Comparison of ENCODE assay signal across 22 mouse cellular contexts in genomic region chr9:5410988-5411568, GRCm38 (mm10).
DNase-seq lines count a peak whose midpoint lies in the region; ATAC-seq lines count a peak whose summit lies in the region.
"Had no signal": no experiment of that assay in that cellular context is flagged by ENCODE, and none has a peak within 500 bp of the region (broad histone marks: within the 10 kb centered on the region; RNA-seq: fewer than 3 reads in every experiment).

No protein-coding gene starts in this region.

- no peak for DNase-seq in left cerebral cortex, postnatal 14 days (ENCODE audit: low spot score in 2 of 2)
- no peak for DNase-seq in ovary, adult 18-20 months (ENCODE audit: low spot score)
- DNase-seq: adrenal gland, adult 2 months; adrenal gland, postnatal 10 days; adrenal gland, postnatal 25 days; cerebellum, adult 11 months; cerebellum, adult 18-20 months; cerebellum, adult 8-10 months; cerebellum, adult 9-11 months; cerebellum, postnatal 14 days; cerebellum, postnatal 36 days; embryo, embryonic 11 days had no signal

- 89% methylated on average over 1 of the region's 1 CpGs for WGBS in neural tube, embryonic 12.5 days
- 96% methylated on average over 1 of the region's 1 CpGs for WGBS in neural tube, embryonic 15.5 days
- WGBS in intestine, embryonic 16.5 days, result 72% methylated on average over 1 of the region's 1 CpGs

- H3K4me3 ChIP-seq in neural tube, embryonic 12.5 days, result no peak overlapping the region
- no peak overlapping the region for H3K4me3 ChIP-seq in neural tube, embryonic 15.5 days (replicated peaks)
- no peak overlapping the region for H3K4me3 ChIP-seq in intestine, embryonic 16.5 days (ENCODE audit: low read length)
- H3K4me3 ChIP-seq: embryonic facial prominence, embryonic 13.5 days; embryonic facial prominence, embryonic 15.5 days; erythroblast, embryonic 14.5 days; forebrain, embryonic 10.5 days; forebrain, embryonic 12.5 days had no signal

- H3K4me2 ChIP-seq in neural tube, embryonic 12.5 days (replicated peaks), result no peak overlapping the region
- no peak overlapping the region for H3K4me2 ChIP-seq in neural tube, embryonic 15.5 days
- H3K4me2 ChIP-seq in intestine, embryonic 16.5 days (ENCODE audit: low read depth, low read length), result no peak overlapping the region
- H3K4me2 ChIP-seq: embryonic facial prominence, embryonic 13.5 days; embryonic facial prominence, embryonic 15.5 days; forebrain, embryonic 12.5 days had no signal

- no peaks in the 10 kb centered on the region for H3K4me1 ChIP-seq in neural tube, embryonic 12.5 days
- no peaks in the 10 kb centered on the region for H3K4me1 ChIP-seq in neural tube, embryonic 15.5 days
- H3K4me1 ChIP-seq in intestine, embryonic 16.5 days (ENCODE audit: control insufficient read depth, insufficient read depth, low read length), result no peaks in the 10 kb centered on the region
- H3K4me1 ChIP-seq: embryonic facial prominence, embryonic 13.5 days; embryonic facial prominence, embryonic 15.5 days had no signal

- no peak overlapping the region for H3K27ac ChIP-seq in neural tube, embryonic 12.5 days
- H3K27ac ChIP-seq in neural tube, embryonic 15.5 days (replicated peaks), result no peak overlapping the region
- H3K27ac ChIP-seq in intestine, embryonic 16.5 days (ENCODE audit: low read length), result no peak overlapping the region
- H3K27ac ChIP-seq: embryonic facial prominence, embryonic 13.5 days; embryonic facial prominence, embryonic 15.5 days; forebrain, embryonic 10.5 days; forebrain, embryonic 12.5 days had no signal

- no peaks in the 10 kb centered on the region for H3K9me3 ChIP-seq in neural tube, embryonic 12.5 days
- no peaks in the 10 kb centered on the region for H3K9me3 ChIP-seq in neural tube, embryonic 15.5 days (replicated peaks)
- no peaks in the 10 kb centered on the region for H3K9me3 ChIP-seq in intestine, embryonic 16.5 days (ENCODE audit: control insufficient read depth, low read length)
- H3K9me3 ChIP-seq: embryonic facial prominence, embryonic 13.5 days; embryonic facial prominence, embryonic 15.5 days; forebrain, embryonic 10.5 days; forebrain, embryonic 12.5 days had no signal

- intact Hi-C loops in left cerebral cortex, postnatal 14 days (cut with DNase I), result no loop called here

- H3K36me3 ChIP-seq in neural tube, embryonic 12.5 days, result no peaks in the 10 kb centered on the region
- no peaks in the 10 kb centered on the region for H3K36me3 ChIP-seq in neural tube, embryonic 15.5 days
- no peaks in the 10 kb centered on the region for H3K36me3 ChIP-seq in intestine, embryonic 16.5 days (ENCODE audit: control insufficient read depth, insufficient read depth, low read length)
- H3K36me3 ChIP-seq: embryonic facial prominence, embryonic 13.5 days; embryonic facial prominence, embryonic 15.5 days; forebrain, embryonic 10.5 days; forebrain, embryonic 12.5 days had no signal

- ATAC-seq in neural tube, embryonic 12.5 days (ENCODE audit: low FRiP score, low read depth), result peak; percentile 39; the same call in 1 of the 2 replicates
- no peak for ATAC-seq in neural tube, embryonic 15.5 days (ENCODE audit: low FRiP score)
- ATAC-seq in intestine, embryonic 16.5 days, result peak; percentile 50; the same call in 1 of the 2 replicates
- ATAC-seq: forebrain, embryonic 14.5 days; forebrain, embryonic 16.5 days had no signal

- no peaks in the 10 kb centered on the region for H3K27me3 ChIP-seq in neural tube, embryonic 12.5 days (replicated peaks)
- no peaks in the 10 kb centered on the region for H3K27me3 ChIP-seq in neural tube, embryonic 15.5 days (replicated peaks)
- H3K27me3 ChIP-seq in intestine, embryonic 16.5 days (replicated peaks; ENCODE audit: control insufficient read depth, insufficient read depth, low read length), result no peaks in the 10 kb centered on the region
- H3K27me3 ChIP-seq: embryonic facial prominence, embryonic 13.5 days; embryonic facial prominence, embryonic 15.5 days; forebrain, embryonic 12.5 days had no signal

- no peak overlapping the region for H3K9ac ChIP-seq in neural tube, embryonic 12.5 days
- no peak overlapping the region for H3K9ac ChIP-seq in neural tube, embryonic 15.5 days (replicated peaks)
- no peak overlapping the region for H3K9ac ChIP-seq in intestine, embryonic 16.5 days (ENCODE audit: low read depth, low read length)
- H3K9ac ChIP-seq: embryonic facial prominence, embryonic 13.5 days; embryonic facial prominence, embryonic 15.5 days; forebrain, embryonic 12.5 days had no signal
